Mouse (Mus musculus) layer of hippocampus, adult 9-10 months (tissue): Measurements from ENCODE around the gene 2310061I04Rik.
A peak's percentile ranks its signal among the peaks of the same experiment; 100 is the strongest.
"Not testable (repeated sequence)": the region's sequence is repeated elsewhere in the genome, so short reads cannot be mapped to it uniquely, and the experiment has no call there.

Experiments used
- DNase-seq: peaks from one replicate; pipeline ENCODE4 v3.0.0; 2022; ENCODE audit warnings: low spot score

Gene 2310061I04Rik

DNA sequence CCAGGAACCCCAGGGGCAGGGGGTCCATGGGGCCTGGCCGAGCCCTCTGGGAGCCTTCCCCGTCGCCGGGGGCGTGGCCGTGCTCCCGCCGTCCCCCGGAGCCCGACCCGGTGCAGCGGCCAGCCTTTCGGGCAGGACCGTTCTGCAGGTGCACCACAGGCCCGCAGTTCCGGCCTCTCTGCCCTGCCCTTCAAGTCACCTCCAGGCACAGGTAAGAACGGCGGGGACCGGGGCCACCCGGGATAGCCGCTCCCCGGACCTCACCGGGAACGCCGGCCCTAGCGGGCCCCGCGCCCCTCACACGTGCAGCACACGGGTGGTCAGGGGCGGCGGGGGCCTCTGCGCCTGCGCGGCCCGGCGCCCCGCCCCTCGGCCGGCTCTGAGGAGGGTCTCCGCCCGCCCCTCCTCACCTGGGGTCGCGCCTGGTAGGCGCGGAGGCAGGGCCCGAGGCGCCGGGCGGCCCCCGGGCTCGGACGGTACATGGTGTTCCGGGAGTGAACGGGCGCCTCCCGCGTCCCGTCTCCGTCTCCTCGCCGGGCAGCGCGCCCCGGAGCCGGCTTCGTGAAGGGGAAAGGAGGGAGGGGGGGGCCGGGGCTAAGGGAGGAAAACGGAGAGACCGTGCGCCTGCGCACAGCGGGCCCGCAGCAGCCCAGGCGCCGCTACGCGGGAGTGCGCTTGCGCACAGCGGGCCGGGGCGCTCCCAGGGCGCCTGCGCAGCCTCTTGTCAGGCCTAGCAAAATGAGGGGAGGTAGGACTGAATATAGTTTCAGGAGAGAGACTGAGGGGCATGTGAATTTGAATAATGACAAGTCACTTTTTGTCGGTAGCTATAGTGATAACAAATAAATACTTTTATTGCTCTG is at the start of gene 2310061I04Rik:
Gene 2310061I04Rik (minus strand): TSS at position 651 of the 863 bp plus-strand sequence.
- DNase-seq: peak; percentile 60

DNA sequence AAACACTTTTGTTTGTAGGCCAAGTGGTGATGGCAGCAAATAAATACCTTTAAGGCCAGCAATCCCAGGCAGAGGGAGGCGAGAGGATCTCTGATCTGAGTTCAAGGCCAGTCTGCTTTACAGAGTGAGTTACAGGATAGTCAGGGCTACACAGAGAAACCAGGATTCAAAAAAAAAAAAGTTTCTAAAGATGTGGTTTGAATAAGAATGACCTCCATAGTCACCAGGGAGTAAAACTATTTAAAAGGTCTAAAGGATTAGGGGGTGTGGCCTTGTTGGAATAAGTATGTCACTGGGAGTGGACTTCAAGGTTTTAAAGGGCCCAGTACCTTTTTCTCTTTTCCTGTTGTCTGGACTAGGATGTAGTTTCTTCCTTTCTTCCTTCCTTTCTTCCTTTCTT is 42.7 kb upstream of the 2310061I04Rik start:
- no peak for DNase-seq

GRCm38 (mm10) chr17:35939108-35939507 is 41.9 kb upstream of the 2310061I04Rik start:
- no peak for DNase-seq

DNA sequence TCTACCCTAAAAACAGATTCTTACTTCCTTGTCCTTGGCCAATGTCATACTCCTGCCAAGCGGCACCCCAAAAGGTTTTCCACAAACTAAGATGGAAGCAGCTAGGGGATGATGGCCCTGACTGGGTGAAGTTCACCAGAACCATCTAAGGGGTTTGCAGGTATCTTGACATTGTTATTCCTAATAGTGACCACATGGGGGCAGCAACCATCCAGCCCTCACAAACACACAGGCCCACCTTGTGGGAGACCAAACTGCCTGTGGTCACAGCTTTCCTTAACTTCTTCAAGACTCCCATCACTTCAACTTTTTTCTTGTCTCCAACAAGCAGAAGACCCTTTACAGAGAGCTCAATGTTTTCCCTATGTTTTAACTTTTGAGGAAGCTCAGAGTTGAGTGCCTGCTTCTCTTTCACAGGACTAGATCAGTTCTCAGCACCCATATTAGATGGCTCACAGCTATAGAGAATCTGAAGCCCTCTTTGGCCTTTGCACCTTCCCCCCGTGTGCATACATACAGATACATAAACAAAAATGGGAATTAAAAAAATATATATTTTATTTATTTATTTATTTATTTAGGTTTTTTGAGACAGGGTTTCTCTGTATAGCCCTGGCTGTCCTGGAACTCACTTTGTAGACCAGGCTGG is 40.6 kb upstream of the 2310061I04Rik start:
- no peak for DNase-seq

DNA sequence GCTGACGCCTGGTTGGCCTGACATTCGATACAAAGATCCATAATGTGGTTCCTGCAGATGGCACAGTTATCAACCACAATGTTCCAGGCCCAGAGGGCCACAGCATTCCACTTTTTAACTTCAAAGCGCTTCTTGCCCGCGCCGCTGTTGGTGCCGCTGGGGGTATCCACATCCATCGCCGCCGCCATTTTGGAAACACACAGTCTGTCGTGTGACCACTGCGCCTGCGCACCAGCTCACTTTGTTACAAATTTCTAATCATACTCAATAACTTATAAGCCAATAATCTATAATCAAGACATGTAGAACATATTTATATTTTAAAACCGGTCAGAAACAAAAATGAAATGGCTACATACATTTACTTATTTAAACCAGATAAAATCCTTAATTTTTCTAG is 38.5 kb upstream of the 2310061I04Rik start:
- DNase-seq: not testable (repeated sequence)

DNA sequence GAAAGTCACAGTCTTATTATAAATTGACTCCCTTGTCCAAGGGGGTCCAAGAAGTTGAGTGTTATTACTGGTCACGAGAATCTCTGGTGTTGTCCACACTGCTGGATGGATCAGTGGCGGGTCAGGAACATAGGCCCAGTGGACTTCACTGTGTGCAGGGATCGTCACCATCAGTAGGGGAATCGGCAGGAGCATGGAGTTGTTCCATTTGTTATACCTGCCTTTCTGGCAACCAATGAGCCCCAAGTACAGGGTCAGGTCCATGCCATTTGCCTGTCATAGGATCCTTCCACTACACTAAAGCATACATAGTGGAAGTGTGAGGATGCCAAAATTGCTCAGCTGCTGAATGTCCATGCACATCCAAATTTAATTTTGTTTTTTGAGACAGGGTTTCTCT is 35.4 kb upstream of the 2310061I04Rik start:
- no peak for DNase-seq

GRCm38 (mm10) chr17:35930627-35931026 is 33.4 kb upstream of the 2310061I04Rik start:
- DNase-seq: no peak

DNA sequence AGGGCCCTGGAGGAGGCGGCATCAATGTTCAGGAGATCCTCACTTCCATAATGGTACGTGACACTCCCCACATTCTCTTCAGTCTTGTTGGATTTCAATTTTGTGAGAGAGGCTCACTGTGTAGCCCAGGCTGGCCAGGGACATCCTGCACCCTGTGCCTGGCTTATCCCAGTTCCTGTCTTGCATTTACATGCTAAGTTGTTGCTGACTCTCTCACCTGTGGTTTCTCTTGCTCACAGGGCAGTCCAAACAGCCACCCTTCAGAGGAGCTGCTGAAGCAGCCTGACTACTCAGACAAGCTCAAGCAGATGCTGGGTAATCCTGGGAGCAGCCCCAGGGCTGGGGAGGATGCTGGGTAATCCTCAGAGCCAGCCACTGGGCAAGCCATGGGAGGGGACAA is 32.3 kb upstream of the 2310061I04Rik start:
- DNase-seq: no peak

GRCm38 (mm10) chr17:35927471-35927870 is 30.2 kb upstream of the 2310061I04Rik start:
- no peak for DNase-seq

GRCm38 (mm10) chr17:35923281-35923680 is 26.1 kb upstream of the 2310061I04Rik start:
- no peak for DNase-seq

GRCm38 (mm10) chr17:35922566-35922965 is 25.3 kb upstream of the 2310061I04Rik start:
- DNase-seq: no peak

- DNase-seq: no peak
These were observed 24.5 kb upstream of the 2310061I04Rik start for GRCm38 (mm10) chr17:35921710-35922109.

DNA sequence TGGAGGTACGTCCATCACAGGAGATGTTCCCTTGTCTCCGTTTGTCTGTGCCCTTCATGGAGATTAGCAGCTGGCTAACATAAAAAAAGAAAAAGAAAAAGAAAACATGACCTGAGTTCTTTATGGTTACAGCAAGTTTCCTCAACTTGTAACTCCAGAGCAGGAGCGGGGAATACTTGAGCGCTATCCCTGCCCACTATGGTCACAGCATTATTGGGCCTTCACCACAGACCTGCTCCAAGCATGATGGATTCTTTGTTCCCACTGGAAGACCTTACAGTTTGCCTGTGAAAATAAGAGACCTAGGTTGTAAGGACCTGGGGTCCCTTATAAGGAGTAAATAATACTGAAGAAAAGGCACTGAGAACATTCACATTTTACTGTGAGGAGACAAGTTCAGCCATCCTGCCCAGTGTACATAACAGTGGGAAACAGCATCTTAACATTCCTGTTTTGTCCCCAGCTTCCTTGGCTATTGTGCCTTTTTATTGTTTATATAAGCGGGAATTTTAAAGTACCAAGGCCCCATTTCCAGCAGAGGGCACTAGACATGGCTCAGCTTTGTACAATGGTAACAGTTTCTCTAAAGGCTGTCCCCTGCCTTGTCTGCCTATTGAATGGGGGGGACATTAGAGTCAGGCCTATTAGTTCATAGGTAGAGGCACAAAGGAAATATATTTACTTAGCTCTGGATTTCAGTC is 23.8 kb upstream of the 2310061I04Rik start:
- no peak for DNase-seq

- no peak for DNase-seq
These were observed 23.2 kb upstream of the 2310061I04Rik start for GRCm38 (mm10) chr17:35920384-35920783.

- DNase-seq: no peak
These were observed 22.7 kb upstream of the 2310061I04Rik start for GRCm38 (mm10) chr17:35919864-35920301.

DNA sequence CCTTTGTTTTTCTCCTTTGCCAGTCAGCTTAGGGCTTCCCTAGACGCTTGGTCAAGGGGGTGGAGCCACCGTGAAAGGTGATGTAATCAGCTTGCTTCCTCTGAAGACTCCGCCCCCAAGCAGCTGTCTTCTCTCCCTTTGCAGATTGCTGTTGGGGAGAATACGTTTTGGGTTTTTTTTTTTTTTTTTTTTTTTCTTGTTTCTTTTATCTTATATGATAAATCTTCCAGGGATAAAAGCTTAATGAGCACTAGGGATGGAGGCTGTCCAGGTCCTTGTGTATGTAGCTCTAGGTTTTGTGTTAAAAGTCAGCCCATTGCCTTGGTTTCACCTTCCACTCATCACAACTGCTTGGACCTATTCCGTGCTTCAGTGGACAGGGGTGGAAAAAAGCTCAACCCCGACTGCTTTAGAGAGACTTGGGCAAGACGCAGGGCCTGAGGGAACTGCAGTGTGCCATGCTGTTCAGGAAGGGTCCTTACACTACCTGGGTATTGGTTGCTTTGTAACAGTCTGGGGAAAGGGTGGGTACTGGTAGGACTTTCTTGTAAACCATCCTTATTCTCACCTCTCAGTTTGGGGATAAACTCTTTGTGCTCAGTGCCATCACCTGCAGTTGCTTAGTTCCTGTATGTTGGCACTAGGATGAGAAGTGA is 22.0 kb upstream of the 2310061I04Rik start:
- peak; percentile 87 for DNase-seq

DNA sequence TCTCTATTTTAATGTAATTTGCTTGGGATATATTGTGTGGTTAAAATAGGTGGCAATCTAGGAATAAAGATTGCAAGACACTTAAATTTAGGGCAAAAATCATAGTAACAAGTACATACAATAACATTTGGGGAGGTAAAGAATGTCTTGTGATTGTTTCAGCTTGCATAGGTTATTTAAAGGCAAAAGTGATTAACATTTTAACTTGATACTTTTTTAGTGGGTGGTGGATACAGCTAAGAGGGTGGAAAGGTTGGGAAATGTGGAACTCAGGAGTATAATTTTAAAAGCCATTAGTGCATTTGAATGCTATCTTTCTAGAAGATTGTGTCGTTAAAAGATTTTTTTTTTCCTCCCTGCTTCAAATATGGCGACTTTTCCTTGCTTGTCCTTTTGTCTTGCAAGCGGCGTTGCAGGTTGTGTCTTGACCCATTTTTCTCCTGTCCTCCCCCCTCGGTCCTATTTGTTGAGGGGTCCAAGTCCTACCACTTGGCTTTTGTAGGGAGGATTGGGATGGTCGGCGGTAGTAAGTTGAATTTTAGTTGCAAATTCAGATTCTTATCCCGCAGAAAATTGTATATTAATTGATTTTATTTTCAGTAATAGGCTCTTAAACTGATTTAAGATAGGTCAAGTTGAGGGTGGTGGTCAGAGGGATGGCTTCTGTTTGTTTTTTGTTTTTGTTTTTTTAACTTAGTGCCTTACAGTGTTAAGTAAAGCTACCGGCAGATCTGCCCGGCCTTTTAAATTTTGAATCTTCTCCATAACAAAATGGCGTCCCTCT is 21.2 kb upstream of the 2310061I04Rik start:
- peak; percentile 51 for DNase-seq

- peak; percentile 55 for DNase-seq
These were observed 20.4 kb upstream of the 2310061I04Rik start for GRCm38 (mm10) chr17:35917463-35918251.

DNA sequence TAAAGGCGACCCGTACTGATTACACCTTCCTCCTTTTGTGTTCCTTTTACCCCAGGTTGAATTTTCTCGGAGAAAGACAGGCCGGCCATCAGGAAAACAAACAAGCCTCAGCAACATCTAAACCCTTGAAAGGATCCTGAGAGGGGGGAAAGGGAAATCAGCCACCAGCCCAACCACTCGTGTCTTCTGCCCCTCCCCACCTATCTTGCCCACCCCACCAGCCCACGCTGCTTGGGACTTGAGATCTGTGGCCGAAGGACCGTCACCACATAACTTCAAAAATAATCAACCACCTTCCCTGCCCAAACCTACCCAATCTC is 19.9 kb upstream of the 2310061I04Rik start:
- no peak for DNase-seq

GRCm38 (mm10) chr17:35916297-35917142 is 19.3 kb upstream of the 2310061I04Rik start, which contains the start of the genes Mrps18b and Ppp1r10:
Mrps18b (minus strand) TSS chr17:35916389.
Ppp1r10 (plus strand) TSS chr17:35916434.
- DNase-seq: peak; percentile 99
